Mouse (Mus musculus) liver, embryonic 14.5 days (tissue): ENCODE measurements at regions not wholly inside any gene's neighbourhood (a gene's known extent, or its start where the extent isn't known, plus 50 kb on each side); places are given as distances from the start of the nearest gene placed in this dataset.

Source experiments
- CTCF ChIP-seq: IDR thresholded peaks from 2 replicates; pipeline ENCODE4 v1.5.1; 2016; ENCODE audit warnings: antibody characterized with exemption, low read depth, control low read depth
- EP300 ChIP-seq: IDR thresholded peaks from 2 replicates; pipeline ENCODE4 v1.6.1; 2016; ENCODE audit warnings: antibody characterized with exemption, low read depth

DNA sequence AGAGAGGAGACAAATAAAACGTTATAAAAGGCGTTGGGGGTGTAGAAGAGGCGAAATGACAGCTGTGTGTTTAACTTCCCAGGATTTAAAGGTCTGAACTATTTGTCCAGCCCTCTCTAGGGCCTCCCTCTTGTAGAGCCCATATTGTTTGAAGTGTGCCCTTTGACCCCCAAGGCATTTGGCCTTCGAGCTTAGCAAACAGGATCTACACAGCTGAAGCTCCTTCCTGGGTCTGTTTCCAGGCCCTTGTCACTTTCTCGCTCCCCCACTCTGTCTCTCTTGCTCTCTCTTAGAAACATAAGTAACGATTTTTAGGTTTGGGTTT lies 61.7 kb upstream of the Ankrd28 start:
- TF ChIP-seq CTCF (no peak), EP300 (no peak)
